ENCODE assay signal across 8 mouse cellular contexts in the genomic region with DNA sequence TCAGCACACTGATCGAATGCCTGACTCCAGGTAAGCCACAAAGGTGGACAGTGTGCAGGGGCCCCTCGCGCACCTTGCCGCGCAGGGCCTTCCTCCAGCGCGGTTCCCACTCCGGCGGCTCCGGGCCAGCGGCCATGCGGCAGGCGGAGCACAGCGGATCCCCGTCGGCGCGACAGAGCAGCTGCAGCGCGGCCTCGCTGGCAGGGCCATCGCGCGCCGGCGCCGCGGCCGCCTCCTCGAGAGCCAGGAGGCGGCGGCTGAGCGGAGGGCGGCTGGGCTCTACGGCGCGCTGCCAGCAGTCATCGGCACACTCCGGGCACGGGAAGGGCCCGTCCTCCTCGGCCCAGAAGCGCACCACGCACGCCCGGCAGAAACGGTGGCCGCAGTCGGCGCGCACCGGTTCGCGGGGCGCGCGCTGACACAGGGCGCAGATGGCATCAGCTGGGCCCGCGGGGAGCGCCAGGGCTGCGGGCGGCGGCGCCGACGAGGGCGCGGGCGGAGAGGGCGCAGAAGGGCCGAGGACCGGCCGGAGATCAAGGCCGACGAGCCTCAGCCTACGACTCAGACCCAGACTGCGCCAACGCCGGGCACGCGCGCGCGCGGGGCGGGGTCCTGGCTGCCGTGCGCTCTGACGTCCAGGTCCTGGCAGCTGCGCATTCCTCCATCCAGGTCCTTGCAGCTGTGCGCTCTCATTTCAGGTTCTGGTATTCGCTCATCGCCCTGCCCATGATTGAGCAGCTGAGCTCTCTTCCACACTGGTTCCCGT. TPM values are rescaled to one million over a fixed set of nuclear protein-coding genes. Genes with fewer than 3 reads are reported as not detected.
DNase-seq lines count a peak whose midpoint lies in the region; ATAC-seq and TF ChIP-seq lines count a peak whose summit lies in the region.

A gene (minus strand): TSS at position 595 of the 766 bp plus-strand sequence.

- H3K27ac ChIP-seq in cortical plate, adult 2 months (ENCODE audit: insufficient read depth, low read length) = peak within 1 kb of the TSS; percentile 90

- H3K4me1 ChIP-seq in cortical plate, adult 2 months (ENCODE audit: control insufficient read depth, insufficient read depth, low read length) = peaks cover 3% of the 10 kb centered on the region; the same call in 1 of the 2 replicates

- peak; percentile 89 for DNase-seq in gastrocnemius, postnatal 10 days
- DNase-seq in left cerebral cortex, postnatal 10 days (ENCODE audit: extremely low spot score in 1 of 2, low spot score in 2 of 2) = peak; percentile 89 to 94
- DNase-seq in right cerebral cortex, postnatal 25 days = peak; percentile 92
- DNase-seq in urinary bladder, postnatal 4 days (ENCODE audit: low spot score in 2 of 2) = peak; percentile 86

- ATAC-seq in activated CD4-positive, CD25-positive, alpha-beta regulatory T cell, adult 4 months = peak; percentile 79
- peak; percentile 82 for ATAC-seq in inflammation-experienced regulatory T-cells, adult 6 months
- ATAC-seq in megakaryocyte-erythroid progenitor cell, adult 5-6 weeks (replicated peaks; ENCODE audit: low FRiP score, low TSS enrichment, poor library complexity, severe bottlenecking) = peak; percentile 86

- TF ChIP-seq POLR2A in cortical plate, adult 2 months (IDR thresholded peaks at IDR 0.05; ENCODE audit: extremely low read depth, insufficient read depth, low read length) = peak; percentile 94

- H3K4me3 ChIP-seq in cortical plate, adult 2 months (ENCODE audit: insufficient read depth, low read length) = peak within 1 kb of the TSS; percentile 95

- intact Hi-C loops in left cerebral cortex, postnatal 10 days (cut with DNase I) = loop anchor here (10.0 kb wide), 1 partner anchor 356 kb away; a partner anchor contains a TSS

- no peak for TF ChIP-seq CTCF in cortical plate, adult 2 months (IDR thresholded peaks at IDR 0.05; ENCODE audit: extremely low read depth, insufficient read depth, low read length)

RNA-seq across cellular contexts. Expression of the gene that starts here (rescaled TPM):
- polyA plus RNA-seq in activated CD4-positive, CD25-positive, alpha-beta regulatory T cell, adult 4 months (2017; shearing (Covaris generic)) = 10 to 100 TPM; 11.4 to 17.9 TPM
- polyA plus RNA-seq in cortical plate, adult 2 months (2012; rRNA removed) = 567 and 588 TPM in 2 replicates
- 100 to 1,000 TPM; 160 to 172 TPM for total RNA-seq in gastrocnemius, postnatal 10 days (2021)
- polyA plus RNA-seq in inflammation-experienced regulatory T-cells, adult 6 months (2017; shearing (Covaris generic)) = 10 to 100 TPM; 12.8 to 24.5 (median 15.7) TPM
- total RNA-seq in left cerebral cortex, postnatal 10 days (2021) = 100 to 1,000 TPM; 471 to 480 TPM
- 115 and 146 TPM in 2 replicates for total RNA-seq in megakaryocyte-erythroid progenitor cell, adult 5-6 weeks (2014; fragmentation: Nextera tagmentation)
- total RNA-seq in megakaryocyte-erythroid progenitor cell, adult 5-6 weeks (2017) = 101 and 108 TPM in 2 replicates

Comparison
In these comparisons a context has a peak if more than half of its experiments do, and no peak if none do; other contexts are left out.
1. Peak in every context shown above with its lines: DNase-seq, ATAC-seq, H3K4me3 ChIP-seq and H3K27ac ChIP-seq.
2. RNA of the gene that starts here (polyA plus RNA-seq): 567 to 588 TPM in cortical plate, adult 2 months; 11.4 to 17.9 TPM in activated CD4-positive, CD25-positive, alpha-beta regulatory T cell, adult 4 months and 12.8 to 24.5 TPM in inflammation-experienced regulatory T-cells, adult 6 months; every median in the first group is over 10 times any median in the second.